Mouse (Mus musculus): ENCODE results near the gene Olfr1195. TPM values are rescaled to one million over a fixed set of nuclear protein-coding genes. Genes with fewer than 3 reads are reported as not detected.

Gene Olfr1195
- total RNA-seq (2023) = not detected

DNA sequence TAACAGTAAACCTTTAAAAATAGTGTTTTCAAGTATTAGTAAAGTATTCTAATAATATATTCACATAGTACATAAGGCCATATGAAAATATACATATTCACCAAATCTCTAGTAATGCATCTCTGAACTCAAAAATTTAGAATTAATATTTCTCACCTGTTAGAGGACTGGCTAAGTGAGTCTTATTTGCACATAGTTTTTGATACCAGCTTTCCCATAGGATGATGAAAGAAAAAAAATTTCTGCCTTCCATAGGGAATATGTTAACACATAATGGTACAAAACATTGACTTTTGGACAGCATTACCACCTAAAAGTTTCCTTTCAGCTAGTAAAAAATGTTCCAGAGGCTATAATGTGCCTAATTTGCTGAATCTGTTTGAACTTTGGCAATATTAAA lies at the start of gene Olfr1195:
TSS of gene Olfr1195 (minus strand) at position 101 of the 400 bp plus-strand sequence.

DNA sequence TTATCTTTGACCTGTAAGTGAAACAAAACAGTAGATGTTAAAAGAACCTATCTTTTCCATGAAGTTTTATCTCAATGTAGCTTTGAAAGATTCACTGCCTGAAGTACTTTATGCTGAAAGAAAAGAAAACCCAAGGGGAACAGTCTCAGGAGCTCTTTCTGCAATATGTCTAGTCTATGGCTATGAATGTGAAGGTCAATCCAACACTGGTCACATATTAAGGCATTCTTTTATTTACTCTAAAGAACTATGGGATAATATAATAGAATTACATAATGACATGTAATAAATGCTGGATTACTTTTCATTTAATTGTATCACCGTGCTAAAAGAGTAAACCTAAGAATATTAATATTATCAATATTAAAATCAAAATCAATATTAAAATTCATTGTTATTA lies 43.3 kb upstream of the Olfr1195 start, which contains the start of gene Olfr1197:
TSS of gene Olfr1197 (minus strand) at position 101 of the 400 bp plus-strand sequence.

DNA sequence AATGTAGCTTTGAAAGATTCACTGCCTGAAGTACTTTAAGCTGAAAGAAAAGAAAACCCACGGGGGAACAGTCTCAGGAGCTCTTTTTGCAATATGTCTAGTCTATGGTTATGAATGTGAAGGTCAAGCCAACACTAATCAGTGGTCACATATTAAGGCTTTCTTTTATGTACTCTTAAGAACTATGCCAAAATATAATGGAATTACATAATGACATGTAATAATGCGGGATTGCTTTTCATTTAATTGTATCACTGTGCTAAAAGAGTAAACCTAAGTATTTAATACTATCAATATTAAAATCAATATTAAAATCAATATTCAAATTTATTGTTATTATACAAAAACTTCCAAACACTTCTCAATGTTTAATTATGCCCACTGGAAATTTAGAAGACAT lies 15.5 kb upstream of the Olfr1195 start, which contains the start of gene Olfr1196:
TSS of gene Olfr1196 (minus strand) at position 101 of the 400 bp plus-strand sequence.

DNA sequence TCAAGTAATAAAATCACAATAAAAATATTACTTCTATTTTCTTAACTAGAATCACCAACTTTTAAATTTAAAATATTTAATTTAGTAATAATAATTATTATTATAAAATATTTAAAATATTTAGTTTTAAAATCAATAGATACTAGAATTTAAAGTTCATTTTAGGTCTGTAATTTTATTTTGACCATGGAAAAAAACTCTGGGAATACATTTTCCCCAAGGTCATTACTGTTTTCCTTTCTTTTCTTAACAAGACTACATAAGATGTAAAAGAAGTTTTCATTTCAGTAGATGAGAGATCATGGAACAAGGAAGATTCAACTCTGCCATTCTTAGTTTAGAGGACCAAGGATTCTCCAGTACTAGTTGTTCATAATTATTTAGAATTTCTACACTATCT lies 13.7 kb downstream of the Olfr1195 start, which contains the start of gene Olfr1193:
TSS of gene Olfr1193 (plus strand) at position 301 of the 400 bp plus-strand sequence.

DNA sequence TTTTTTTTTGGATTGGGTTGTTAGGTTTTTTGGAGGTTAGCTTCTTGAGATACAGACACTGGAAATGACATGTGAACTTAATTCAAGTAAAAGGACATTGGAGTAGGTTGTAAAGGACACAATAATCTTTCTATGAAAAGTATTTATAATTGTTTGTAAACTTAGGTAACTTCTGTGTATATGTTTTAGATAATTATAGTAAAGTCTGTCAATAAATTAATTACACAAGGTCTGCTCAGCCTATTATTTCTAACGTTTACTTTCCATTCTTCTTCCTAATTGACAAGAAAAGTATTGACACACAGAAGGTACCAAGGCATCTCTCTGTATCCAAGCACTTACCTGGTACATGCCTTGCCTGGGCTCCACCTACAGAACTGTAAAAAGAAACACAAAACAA lies 40.8 kb downstream of the Olfr1195 start, which contains the start of gene Olfr1192-ps1:
TSS of gene Olfr1192-ps1 (plus strand) at position 301 of the 400 bp plus-strand sequence.

DNA sequence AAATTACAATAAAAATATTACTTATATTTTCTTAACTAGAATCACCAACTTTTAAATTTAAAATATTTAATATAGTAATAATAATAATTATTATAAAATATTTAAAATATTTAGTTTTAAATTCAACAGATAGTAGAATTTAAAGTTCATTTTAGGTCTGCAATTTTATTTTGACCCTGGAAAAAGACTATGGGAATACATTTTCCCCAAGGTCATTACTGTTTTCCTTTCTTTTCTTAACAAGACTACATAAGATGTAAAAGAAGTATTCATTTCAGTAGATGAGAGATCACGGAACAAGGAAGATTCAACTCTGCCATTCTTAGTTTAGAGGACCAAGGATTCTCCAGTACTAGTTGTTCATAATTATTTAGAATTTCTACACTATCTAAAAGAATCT lies 48.7 kb downstream of the Olfr1195 start, which contains the start of gene Olfr1191-ps1:
TSS of gene Olfr1191-ps1 (plus strand) at position 301 of the 400 bp plus-strand sequence.

Other genes starting within 250 kb of the Olfr1195 start
- not detected for gene Gm13757, start 240.1 kb downstream of the Olfr1195 start, total RNA-seq (2023)
- gene Olfr1183, start 234.3 kb downstream of the Olfr1195 start, total RNA-seq (2023) = not detected
- gene Olfr1184, start 205.6 kb downstream of the Olfr1195 start, total RNA-seq (2023) = not detected
- not detected for gene Olfr1185-ps1, start 195.9 kb downstream of the Olfr1195 start, total RNA-seq (2023)
- gene Olfr1186, start 170.6 kb downstream of the Olfr1195 start, total RNA-seq (2023) = not detected
- not detected for gene Olfr1188, start 132.3 kb downstream of the Olfr1195 start, total RNA-seq (2023)
- gene Olfr1189, start 102.7 kb downstream of the Olfr1195 start, total RNA-seq (2023) = not detected
- gene Olfr1191-ps1, start 48.6 kb downstream of the Olfr1195 start, total RNA-seq (2023) = 0.09 TPM
- gene Olfr1192-ps1, start 40.7 kb downstream of the Olfr1195 start, total RNA-seq (2023) = not detected
- not detected for gene Olfr1193, start 13.6 kb downstream of the Olfr1195 start, total RNA-seq (2023)
- gene Olfr1196, start 15.4 kb upstream of the Olfr1195 start, total RNA-seq (2023) = not detected
- not detected for gene Olfr1197, start 43.2 kb upstream of the Olfr1195 start, total RNA-seq (2023)
- not detected for gene Olfr1198, start 62.2 kb upstream of the Olfr1195 start, total RNA-seq (2023)
- gene Olfr1199, start 71.3 kb upstream of the Olfr1195 start, total RNA-seq (2023) = not detected
- not detected for gene Olfr1200, start 81.3 kb upstream of the Olfr1195 start, total RNA-seq (2023)
- not detected for gene Olfr1201, start 103.8 kb upstream of the Olfr1195 start, total RNA-seq (2023)
- not detected for gene Olfr1202, start 125.3 kb upstream of the Olfr1195 start, total RNA-seq (2023)
- not detected for gene Olfr1205, start 140.6 kb upstream of the Olfr1195 start, total RNA-seq (2023)
- not detected for gene Olfr1204, start 160.1 kb upstream of the Olfr1195 start, total RNA-seq (2023)
- not detected for gene Olfr1206, start 174.0 kb upstream of the Olfr1195 start, total RNA-seq (2023)
- not detected for gene Olfr1208, start 213.1 kb upstream of the Olfr1195 start, total RNA-seq (2023)
- gene Olfr1209, start 226.0 kb upstream of the Olfr1195 start, total RNA-seq (2023) = not detected
- gene Olfr1211, start 248.9 kb upstream of the Olfr1195 start, total RNA-seq (2023) = not detected